Mouse (Mus musculus) forebrain, embryonic 11.5 days (tissue): ENCODE measurements at regions not wholly inside any gene's neighbourhood (a gene's known extent, or its start where the extent isn't known, plus 50 kb on each side); places are given as distances from the start of the nearest gene placed in this dataset.

Experiments used
- ATAC-seq: fragments of 200-750 bp; cut with Nextera tagmentation; replicated peaks from 2 replicates; pipeline ENCODE4 v1.8.0; 2017; ENCODE audit warnings: moderate TSS enrichment; ENCODE audit not compliant: low FRiP score
- DNase-seq: peaks from one replicate; pipeline ENCODE4 v3.0.0-alpha.2; 2017; ENCODE audit warnings: low spot score
- H3K27ac ChIP-seq: fragments of 300-500 bp; sonication (generic); 2 replicates; pipeline ENCODE4 v1.5.1; 2014; ENCODE audit warnings: low read depth, low read length
- H3K27me3 ChIP-seq: fragments of 300-500 bp; sonication (generic); 2 replicates; pipeline ENCODE4 v1.6.1; 2014; ENCODE audit warnings: mild to moderate bottlenecking, low read length, mixed read lengths; ENCODE audit not compliant: control insufficient read depth, insufficient read depth
- H3K36me3 ChIP-seq: fragments of 300-500 bp; sonication (generic); 2 replicates; pipeline ENCODE4 v1.6.1; 2014; ENCODE audit warnings: mild to moderate bottlenecking, low read length, moderate library complexity, mixed read lengths; ENCODE audit not compliant: control insufficient read depth, insufficient read depth
- H3K4me1 ChIP-seq: fragments of 300-500 bp; sonication (generic); replicated peaks from 2 replicates; pipeline ENCODE4 v1.6.1; 2014; ENCODE audit warnings: low read length, mixed read lengths; ENCODE audit not compliant: control insufficient read depth, insufficient read depth
- H3K4me2 ChIP-seq: fragments of 300-500 bp; sonication (generic); 2 replicates; pipeline ENCODE4 v1.6.1; 2014; ENCODE audit warnings: low read depth, mild to moderate bottlenecking, low read length, moderate library complexity, mixed read lengths; ENCODE audit not compliant: severe bottlenecking
- H3K4me3 ChIP-seq: fragments of 300-500 bp; sonication (generic); 2 replicates; pipeline ENCODE4 v1.5.1; 2014; ENCODE audit warnings: low read depth, low read length
- H3K9ac ChIP-seq: fragments of 300-500 bp; sonication (generic); 2 replicates; pipeline ENCODE4 v1.6.1; 2014; ENCODE audit warnings: low read length
- H3K9me3 ChIP-seq: fragments of 300-500 bp; sonication (generic); 2 replicates; pipeline ENCODE4 v1.6.1; 2016; ENCODE audit warnings: low read length, mixed read lengths; ENCODE audit not compliant: control insufficient read depth
- WGBS: fragments of 180-500 bp; shearing (Covaris S2); extraction: QIAGEN DNeasy Blood & Tissue Kit; methylation state at CpG from one replicate; pipeline ENCODE4 v1.1.7; 2014; 5-methylcytosine and 5-hydroxymethylcytosine counted together

- Histone ChIP-seq H3K27ac (no peak overlapping the region), H3K4me3 (no peak overlapping the region), H3K9me3 (no peaks in the 10 kb centered on the region), H3K9ac (no peak overlapping the region), H3K4me1 (no peaks in the 10 kb centered on the region), H3K4me2 (no peak overlapping the region), H3K27me3 (no peaks in the 10 kb centered on the region), H3K36me3 (no peaks in the 10 kb centered on the region)
- ATAC-seq (no peak), DNase-seq (no peak)
- WGBS, result 79% methylated on average over 2 of the region's 2 CpGs
Measured at GRCm38 (mm10) chr1:61559514-61559913, 79.1 kb upstream of the Pard3b start.

GRCm38 (mm10) chr1:61562091-61562490 is 76.5 kb upstream of the Pard3b start:
- no peak overlapping the region for H3K4me2 ChIP-seq
- H3K4me1 ChIP-seq, result no peaks in the 10 kb centered on the region
- no peak overlapping the region for H3K4me3 ChIP-seq
- no peaks in the 10 kb centered on the region for H3K27me3 ChIP-seq
- no peaks in the 10 kb centered on the region for H3K36me3 ChIP-seq
- H3K9me3 ChIP-seq, result no peaks in the 10 kb centered on the region
- 82% methylated on average over 2 of the region's 2 CpGs for WGBS
- H3K27ac ChIP-seq, result no peak overlapping the region
- ATAC-seq, result no peak
- DNase-seq, result no peak
- H3K9ac ChIP-seq, result no peak overlapping the region

GRCm38 (mm10) chr1:61565471-61565870 is 73.2 kb upstream of the Pard3b start:
- Histone ChIP-seq H3K36me3 (no peaks in the 10 kb centered on the region), H3K9me3 (no peaks in the 10 kb centered on the region), H3K27me3 (no peaks in the 10 kb centered on the region), H3K4me3 (no peak overlapping the region), H3K9ac (no peak overlapping the region), H3K27ac (no peak overlapping the region), H3K4me1 (no peaks in the 10 kb centered on the region), H3K4me2 (no peak overlapping the region)
- ATAC-seq, result no peak
- DNase-seq, result no peak
- WGBS, result 86% methylated on average over 4 of the region's 4 CpGs

DNA sequence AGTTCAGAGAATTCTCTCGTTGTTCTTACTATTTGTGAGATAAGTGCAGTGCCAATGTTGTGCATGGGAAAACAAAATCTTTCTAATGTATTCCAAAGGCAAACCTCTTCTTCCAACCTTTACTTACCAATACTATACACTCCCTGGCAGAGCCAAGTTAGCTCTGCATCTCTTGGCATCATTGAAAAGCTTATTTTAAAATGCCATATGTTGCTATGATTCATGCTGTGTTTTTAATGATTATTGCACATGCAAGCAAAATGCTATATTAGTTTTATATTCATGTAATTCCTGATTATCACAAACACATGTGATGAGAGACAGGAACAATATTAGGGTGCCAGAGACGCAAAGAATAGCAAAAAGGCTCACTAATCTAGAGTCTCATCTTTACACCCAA is 64.3 kb upstream of the Pard3b start:
- Histone ChIP-seq H3K4me1 (no peaks in the 10 kb centered on the region), H3K4me2 (no peak overlapping the region), H3K9me3 (no peaks in the 10 kb centered on the region), H3K36me3 (no peaks in the 10 kb centered on the region), H3K9ac (no peak overlapping the region), H3K27me3 (no peaks in the 10 kb centered on the region), H3K27ac (no peak overlapping the region), H3K4me3 (no peak overlapping the region)
- 85% methylated on average over 2 of the region's 2 CpGs for WGBS
- ATAC-seq, result no peak
- no peak for DNase-seq

GRCm38 (mm10) chr1:61576758-61577157 is 61.9 kb upstream of the Pard3b start:
- WGBS, result 88% methylated on average over 4 of the region's 4 CpGs

DNA sequence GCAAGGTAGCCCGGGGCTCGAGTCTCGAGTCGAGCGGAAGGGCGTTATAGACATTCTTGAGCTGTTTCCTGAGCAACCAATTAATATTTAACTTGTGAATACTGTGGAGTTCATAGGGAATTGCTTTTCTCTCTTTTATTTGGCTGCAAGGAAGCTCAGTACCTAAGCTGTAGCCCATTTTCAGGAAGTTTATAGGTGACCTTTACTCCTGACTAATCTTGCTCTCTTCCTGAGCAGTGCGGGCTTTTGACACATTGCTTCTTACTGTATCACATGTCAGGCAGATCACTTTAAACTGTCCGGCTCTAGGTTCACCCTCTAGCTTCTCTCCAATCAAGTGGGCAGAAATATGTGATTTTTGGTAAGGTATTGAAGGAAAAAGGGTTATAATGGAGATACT is 51.4 kb upstream of the Pard3b start:
- WGBS, result 87% methylated on average over 8 of the region's 8 CpGs

More at GRCm38 (mm10) chr1:61576758-61577157, 61.9 kb upstream of the Pard3b start:
- ATAC-seq (no peak), DNase-seq (no peak)
- Histone ChIP-seq H3K4me2 (no peak overlapping the region), H3K36me3 (no peaks in the 10 kb centered on the region), H3K27ac (no peak overlapping the region), H3K9me3 (no peaks in the 10 kb centered on the region), H3K4me1 (no peaks in the 10 kb centered on the region), H3K27me3 (no peaks in the 10 kb centered on the region), H3K9ac (no peak overlapping the region), H3K4me3 (no peak overlapping the region)

More for the DNA sequence above, 51.4 kb upstream of the Pard3b start:
- Histone ChIP-seq H3K36me3 (no peaks in the 10 kb centered on the region), H3K27me3 (no peaks in the 10 kb centered on the region), H3K4me2 (no peak overlapping the region), H3K4me1 (no peaks in the 10 kb centered on the region), H3K9me3 (no peaks in the 10 kb centered on the region), H3K9ac (no peak overlapping the region), H3K27ac (no peak overlapping the region), H3K4me3 (no peak overlapping the region)
- ATAC-seq, result no peak
- DNase-seq, result no peak
